Mouse (Mus musculus) spleen, adult 2 months (tissue): Measurements from ENCODE around the gene A130010J15Rik.

Source experiments
- CTCF ChIP-seq: fragments of 200-500 bp; IDR thresholded peaks from 2 replicates; pipeline ENCODE4 v1.5.1; 2011; ENCODE audit warnings: mild to moderate bottlenecking, inconsistent platforms; ENCODE audit not compliant: insufficient read depth, insufficient read length, insufficient replicate concordance; ENCODE audit errors: extremely low read depth
- POLR2A ChIP-seq: fragments of 200-500 bp; IDR thresholded peaks from 2 replicates; pipeline ENCODE4 v1.6.1; 2011; ENCODE audit warnings: low read depth, low read length, inconsistent platforms

GRCm38 (mm10) chr1:193146416-193146815 is 21.4 kb upstream of the A130010J15Rik start:
- TF ChIP-seq CTCF (no peak), POLR2A (no peak)
